Mouse (Mus musculus) C2C12 (cell line): ENCODE results near the gene Ccdc171.

ENCODE experiments used
- CEBPB ChIP-seq: IDR thresholded peaks from one replicate; pipeline ENCODE4 v1.6.1; 2011; ENCODE audit warnings: low read depth, mild to moderate bottlenecking, control low read depth, moderate library complexity
- CTCF ChIP-seq: IDR thresholded peaks from one replicate; pipeline ENCODE4 v1.5.1; 2011; ENCODE audit not compliant: control insufficient read depth, insufficient read depth, insufficient read length
- MAX ChIP-seq: IDR thresholded peaks from one replicate; pipeline ENCODE4 v1.6.1; 2011; ENCODE audit warnings: mild to moderate bottlenecking, control low read depth
- MYOG ChIP-seq: IDR thresholded peaks from one replicate; pipeline ENCODE4 v1.6.1; 2011; ENCODE audit not compliant: control insufficient read depth, insufficient read length; ENCODE audit errors: extremely low read depth
- USF1 ChIP-seq: IDR thresholded peaks from one replicate; pipeline ENCODE4 v1.6.1; 2011; ENCODE audit warnings: low read depth, mild to moderate bottlenecking, control low read depth, moderate library complexity

- TF ChIP-seq CTCF (no peak), MYOG (no peak), CEBPB (no peak), MAX (no peak), USF1 (no peak)
Observed at GRCm38 (mm10) chr4:83676444-83676843, 151.1 kb downstream of the Ccdc171 start.
